Mouse (Mus musculus): ENCODE measurements around the gene Ranbp10. TPM values are rescaled to one million over a fixed set of nuclear protein-coding genes. Genes with fewer than 3 reads are reported as not detected.
"Not testable (repeated sequence)": the region's sequence is repeated elsewhere in the genome, so short reads cannot be mapped to it uniquely, and the experiment has no call there.

Gene Ranbp10
- polyA plus RNA-seq, 1 experiment from 2014 or later, result 13.1 TPM

- H3K4me2 ChIP-seq (ENCODE audit: low read length), result no peak overlapping the region
- no peak overlapping the region for H3K4me3 ChIP-seq (replicated peaks; ENCODE audit: low read length)
- peaks cover 7% of the 10 kb centered on the region for H3K36me3 ChIP-seq (ENCODE audit: control insufficient read depth, insufficient read depth)
- 90% methylated on average over 5 of the region's 5 CpGs for WGBS
- no peak overlapping the region for H3K9ac ChIP-seq (replicated peaks; ENCODE audit: low read depth, low read length)
- no peaks in the 10 kb centered on the region for H3K9me3 ChIP-seq (ENCODE audit: control insufficient read depth, low read length)
- H3K27ac ChIP-seq (ENCODE audit: low read length), result no peak overlapping the region
- no peaks in the 10 kb centered on the region for H3K4me1 ChIP-seq (replicated peaks; ENCODE audit: control insufficient read depth, insufficient read depth, low read length)
- H3K27me3 ChIP-seq (replicated peaks; ENCODE audit: control insufficient read depth, insufficient read depth, low read length), result no peaks in the 10 kb centered on the region
- no peak for ATAC-seq
Measured at GRCm38 (mm10) chr8:105839209-105839608, 12.1 kb upstream of the Ranbp10 start.

- ATAC-seq, result no peak
- no peak overlapping the region for H3K4me3 ChIP-seq (replicated peaks; ENCODE audit: low read length)
- H3K27me3 ChIP-seq (replicated peaks; ENCODE audit: control insufficient read depth, insufficient read depth, low read length), result no peaks in the 10 kb centered on the region
- no peak overlapping the region for H3K27ac ChIP-seq (ENCODE audit: low read length)
- no peaks in the 10 kb centered on the region for H3K36me3 ChIP-seq (ENCODE audit: control insufficient read depth, insufficient read depth)
- no peaks in the 10 kb centered on the region for H3K9me3 ChIP-seq (ENCODE audit: control insufficient read depth, low read length)
- no peaks in the 10 kb centered on the region for H3K4me1 ChIP-seq (replicated peaks; ENCODE audit: control insufficient read depth, insufficient read depth, low read length)
- H3K4me2 ChIP-seq (ENCODE audit: low read length), result no peak overlapping the region
- no peak overlapping the region for H3K9ac ChIP-seq (replicated peaks; ENCODE audit: low read depth, low read length)
- 80% methylated on average over 6 of the region's 6 CpGs for WGBS
Measured at GRCm38 (mm10) chr8:105836991-105837390, 9.8 kb upstream of the Ranbp10 start.

GRCm38 (mm10) chr8:105835318-105835717 lies 8.2 kb upstream of the Ranbp10 start:
- Histone ChIP-seq H3K36me3 (ENCODE audit: control insufficient read depth, insufficient read depth) (no peaks in the 10 kb centered on the region), H3K4me3 (replicated peaks; ENCODE audit: low read length) (no peak overlapping the region), H3K9ac (replicated peaks; ENCODE audit: low read depth, low read length) (no peak overlapping the region), H3K9me3 (ENCODE audit: control insufficient read depth, low read length) (no peaks in the 10 kb centered on the region), H3K4me2 (ENCODE audit: low read length) (no peak overlapping the region), H3K4me1 (replicated peaks; ENCODE audit: control insufficient read depth, insufficient read depth, low read length) (no peaks in the 10 kb centered on the region), H3K27ac (ENCODE audit: low read length) (no peak overlapping the region), H3K27me3 (replicated peaks; ENCODE audit: control insufficient read depth, insufficient read depth, low read length) (no peaks in the 10 kb centered on the region)
- no peak for ATAC-seq
- 30% methylated on average over 11 of the region's 11 CpGs for whole genome bisulfite sequencing

GRCm38 (mm10) chr8:105833740-105834139 lies 6.6 kb upstream of the Ranbp10 start:
- not testable (repeated sequence) for ATAC-seq; H3K36me3 ChIP-seq (ENCODE audit: control insufficient read depth, insufficient read depth)
- 91% methylated on average over 2 of the region's 2 CpGs for WGBS

GRCm38 (mm10) chr8:105826379-105826778 lies 771 bp downstream of the Ranbp10 start:
- Histone ChIP-seq H3K27ac (ENCODE audit: low read length) (no peak overlapping the region), H3K4me3 (replicated peaks; ENCODE audit: low read length) (peak overlapping the region; percentile 99)
- 16% methylated on average over 4 of the region's 4 CpGs for WGBS

More at GRCm38 (mm10) chr8:105833740-105834139, 6.6 kb upstream of the Ranbp10 start:
- H3K4me1 ChIP-seq (replicated peaks; ENCODE audit: control insufficient read depth, insufficient read depth, low read length); H3K9me3 ChIP-seq (ENCODE audit: control insufficient read depth, low read length); H3K9ac ChIP-seq (replicated peaks; ENCODE audit: low read depth, low read length); H3K27ac ChIP-seq (ENCODE audit: low read length); H3K4me2 ChIP-seq (ENCODE audit: low read length); H3K4me3 ChIP-seq (replicated peaks; ENCODE audit: low read length); H3K27me3 ChIP-seq (replicated peaks; ENCODE audit: control insufficient read depth, insufficient read depth, low read length): not testable (repeated sequence)

GRCm38 (mm10) chr8:105825506-105825905 lies 1.6 kb downstream of the Ranbp10 start:
- 88% methylated on average over 4 of the region's 4 CpGs for WGBS

More at GRCm38 (mm10) chr8:105826379-105826778, 771 bp downstream of the Ranbp10 start:
- Histone ChIP-seq H3K27me3 (replicated peaks; ENCODE audit: control insufficient read depth, insufficient read depth, low read length) (no peaks in the 10 kb centered on the region), H3K4me2 (ENCODE audit: low read length) (peak overlapping the region; percentile 75), H3K9me3 (ENCODE audit: control insufficient read depth, low read length) (no peaks in the 10 kb centered on the region), H3K4me1 (replicated peaks; ENCODE audit: control insufficient read depth, insufficient read depth, low read length) (peaks cover 22% of the 10 kb centered on the region), H3K36me3 (ENCODE audit: control insufficient read depth, insufficient read depth) (peaks cover 3% of the 10 kb centered on the region; the same call in 1 of the 2 replicates), H3K9ac (replicated peaks; ENCODE audit: low read depth, low read length) (peak overlapping the region; percentile 94)
- ATAC-seq, result no peak

GRCm38 (mm10) chr8:105820925-105821324 lies 6.2 kb downstream of the Ranbp10 start:
- H3K4me2 ChIP-seq (ENCODE audit: low read length), result no peak overlapping the region
- H3K36me3 ChIP-seq (ENCODE audit: control insufficient read depth, insufficient read depth), result peaks cover 7% of the 10 kb centered on the region
- ATAC-seq, result no peak
- H3K27me3 ChIP-seq (replicated peaks; ENCODE audit: control insufficient read depth, insufficient read depth, low read length), result no peaks in the 10 kb centered on the region
- H3K4me1 ChIP-seq (replicated peaks; ENCODE audit: control insufficient read depth, insufficient read depth, low read length), result peaks cover 12% of the 10 kb centered on the region
- 100% methylated on average over 1 of the region's 1 CpGs for WGBS
- H3K27ac ChIP-seq (ENCODE audit: low read length), result no peak overlapping the region
- H3K9ac ChIP-seq (replicated peaks; ENCODE audit: low read depth, low read length), result no peak overlapping the region
- H3K9me3 ChIP-seq (ENCODE audit: control insufficient read depth, low read length), result no peaks in the 10 kb centered on the region
- H3K4me3 ChIP-seq (replicated peaks; ENCODE audit: low read length), result no peak overlapping the region

More at GRCm38 (mm10) chr8:105825506-105825905, 1.6 kb downstream of the Ranbp10 start:
- Histone ChIP-seq H3K9ac (replicated peaks; ENCODE audit: low read depth, low read length) (no peak overlapping the region), H3K4me3 (replicated peaks; ENCODE audit: low read length) (peak overlapping the region; percentile 99), H3K4me1 (replicated peaks; ENCODE audit: control insufficient read depth, insufficient read depth, low read length) (peaks cover 22% of the 10 kb centered on the region), H3K27ac (ENCODE audit: low read length) (no peak overlapping the region), H3K9me3 (ENCODE audit: control insufficient read depth, low read length) (no peaks in the 10 kb centered on the region), H3K36me3 (ENCODE audit: control insufficient read depth, insufficient read depth) (peaks cover 3% of the 10 kb centered on the region; the same call in 1 of the 2 replicates), H3K27me3 (replicated peaks; ENCODE audit: control insufficient read depth, insufficient read depth, low read length) (no peaks in the 10 kb centered on the region), H3K4me2 (ENCODE audit: low read length) (peak overlapping the region; percentile 75)
- ATAC-seq, result no peak

GRCm38 (mm10) chr8:105819659-105820058 lies 7.5 kb downstream of the Ranbp10 start:
- ATAC-seq, result no peak
- Histone ChIP-seq H3K36me3 (ENCODE audit: control insufficient read depth, insufficient read depth) (peaks cover 7% of the 10 kb centered on the region), H3K27ac (ENCODE audit: low read length) (no peak overlapping the region), H3K27me3 (replicated peaks; ENCODE audit: control insufficient read depth, insufficient read depth, low read length) (no peaks in the 10 kb centered on the region), H3K4me2 (ENCODE audit: low read length) (no peak overlapping the region), H3K9me3 (ENCODE audit: control insufficient read depth, low read length) (no peaks in the 10 kb centered on the region), H3K4me3 (replicated peaks; ENCODE audit: low read length) (no peak overlapping the region), H3K4me1 (replicated peaks; ENCODE audit: control insufficient read depth, insufficient read depth, low read length) (peaks cover 5% of the 10 kb centered on the region; the same call in 1 of the 2 replicates), H3K9ac (replicated peaks; ENCODE audit: low read depth, low read length) (no peak overlapping the region)
- 93% methylated on average over 3 of the region's 3 CpGs for WGBS

GRCm38 (mm10) chr8:105813241-105813640 lies 13.9 kb downstream of the Ranbp10 start:
- H3K9ac ChIP-seq (replicated peaks; ENCODE audit: low read depth, low read length), result no peak overlapping the region
- H3K27ac ChIP-seq (ENCODE audit: low read length), result no peak overlapping the region
- H3K27me3 ChIP-seq (replicated peaks; ENCODE audit: control insufficient read depth, insufficient read depth, low read length), result no peaks in the 10 kb centered on the region
- H3K36me3 ChIP-seq (ENCODE audit: control insufficient read depth, insufficient read depth), result no peaks in the 10 kb centered on the region; the same call in 1 of the 2 replicates
- H3K4me2 ChIP-seq (ENCODE audit: low read length), result no peak overlapping the region
- no peak for ATAC-seq
- H3K4me1 ChIP-seq (replicated peaks; ENCODE audit: control insufficient read depth, insufficient read depth, low read length), result no peaks in the 10 kb centered on the region
- H3K4me3 ChIP-seq (replicated peaks; ENCODE audit: low read length), result no peak overlapping the region
- 96% methylated on average over 6 of the region's 6 CpGs for WGBS
- H3K9me3 ChIP-seq (ENCODE audit: control insufficient read depth, low read length), result no peaks in the 10 kb centered on the region

GRCm38 (mm10) chr8:105812511-105812910 lies 14.6 kb downstream of the Ranbp10 start:
- no peak overlapping the region for H3K9ac ChIP-seq (replicated peaks; ENCODE audit: low read depth, low read length)
- H3K36me3 ChIP-seq (ENCODE audit: control insufficient read depth, insufficient read depth), result no peaks in the 10 kb centered on the region; the same call in 1 of the 2 replicates
- no peaks in the 10 kb centered on the region for H3K27me3 ChIP-seq (replicated peaks; ENCODE audit: control insufficient read depth, insufficient read depth, low read length)
- H3K27ac ChIP-seq (ENCODE audit: low read length), result no peak overlapping the region
- H3K4me1 ChIP-seq (replicated peaks; ENCODE audit: control insufficient read depth, insufficient read depth, low read length), result no peaks in the 10 kb centered on the region
- ATAC-seq, result no peak
- no peaks in the 10 kb centered on the region for H3K9me3 ChIP-seq (ENCODE audit: control insufficient read depth, low read length)
- H3K4me3 ChIP-seq (replicated peaks; ENCODE audit: low read length), result no peak overlapping the region
- 92% methylated on average over 5 of the region's 5 CpGs for WGBS
- no peak overlapping the region for H3K4me2 ChIP-seq (ENCODE audit: low read length)
